Mouse (Mus musculus) lung, embryonic 14.5 days (tissue): ENCODE data around the gene Zcchc24. TPM values are rescaled to one million over a fixed set of nuclear protein-coding genes. Genes with fewer than 3 reads are reported as not detected.
A peak's percentile ranks its signal among the peaks of the same experiment; 100 is the strongest.

Experiments
- ATAC-seq: fragments of 200-750 bp; cut with Nextera tagmentation; 2 replicates; pipeline ENCODE4 v1.8.0; 2017; ENCODE audit warnings: mild to moderate bottlenecking, moderate TSS enrichment, moderate library complexity; ENCODE audit not compliant: insufficient read depth
- DNase-seq: peaks from one replicate; pipeline ENCODE4 v3.0.0-alpha.2; 2015
- H3K27ac ChIP-seq: fragments of 300-500 bp; sonication (generic); 2 replicates; pipeline ENCODE4 v1.5.1; 2014; ENCODE audit warnings: low read depth, mild to moderate bottlenecking, moderate library complexity
- H3K27me3 ChIP-seq: fragments of 300-500 bp; sonication (generic); 2 replicates; pipeline ENCODE4 v1.6.1; 2014; ENCODE audit warnings: low read length, control low read depth; ENCODE audit not compliant: insufficient read depth
- H3K36me3 ChIP-seq: fragments of 300-500 bp; sonication (generic); 2 replicates; pipeline ENCODE4 v1.6.1; 2014; ENCODE audit warnings: control low read depth; ENCODE audit not compliant: insufficient read depth
- H3K4me1 ChIP-seq: fragments of 300-500 bp; sonication (generic); 2 replicates; pipeline ENCODE4 v1.6.1; 2014; ENCODE audit warnings: antibody characterized with exemption, control low read depth; ENCODE audit not compliant: insufficient read depth
- H3K4me2 ChIP-seq: fragments of 300-500 bp; sonication (generic); 2 replicates; pipeline ENCODE4 v1.6.1; 2014; ENCODE audit warnings: mild to moderate bottlenecking
- H3K4me3 ChIP-seq: fragments of 300-500 bp; sonication (generic); 2 replicates; pipeline ENCODE4 v1.5.1; 2014; ENCODE audit warnings: low read depth, low read length
- H3K9ac ChIP-seq: fragments of 300-500 bp; sonication (generic); 2 replicates; pipeline ENCODE4 v1.6.1; 2014
- H3K9me3 ChIP-seq: fragments of 300-500 bp; sonication (generic); 2 replicates; pipeline ENCODE4 v1.6.1; 2016; ENCODE audit warnings: low read depth, low read length, control low read depth
- CTCF ChIP-seq: IDR thresholded peaks from 2 replicates; pipeline ENCODE4 v1.5.1; 2016; ENCODE audit warnings: antibody characterized with exemption, low read depth
- WGBS: fragments of 180-500 bp; shearing (Covaris S2); extraction: QIAGEN DNeasy Blood & Tissue Kit; methylation state at CpG from one replicate; pipeline ENCODE4 v1.1.7; 2014; 5-methylcytosine and 5-hydroxymethylcytosine counted together
- polyA plus RNA-seq: library from polyadenylated mRNA; unstranded; fragments of >200 nt; fragmentation: Nextera tagmentation; extraction: Ambion mirVana; gene quantifications from 2 replicates; pipeline ENCODE4 v1.2.1, GENCODE M21; 2014

Gene Zcchc24
- polyA plus RNA-seq, 1 experiment from 2014 or later, result 29.8 TPM

DNA sequence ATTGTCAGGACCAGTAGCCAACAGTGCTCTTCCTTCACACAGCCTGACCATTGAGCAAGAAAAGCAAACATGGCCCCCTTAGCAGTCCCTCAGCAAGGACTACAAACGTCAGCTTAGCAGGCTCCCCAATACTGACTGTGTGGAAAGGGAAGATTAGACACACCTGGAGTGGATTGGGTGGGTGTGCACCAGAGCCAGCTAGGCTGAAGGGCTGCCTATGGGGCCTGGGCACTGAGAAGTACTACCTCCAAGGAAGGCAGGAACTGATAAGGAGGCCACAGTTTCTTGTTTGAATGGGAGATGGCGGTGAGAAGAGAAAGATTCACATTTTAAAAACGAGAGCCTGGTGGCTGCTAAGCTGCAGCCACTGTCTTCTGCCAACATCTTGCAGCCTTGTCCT, 101.3 kb downstream of the Zcchc24 start:
- no peak overlapping the region for H3K9ac ChIP-seq
- no peaks in the 10 kb centered on the region for H3K4me1 ChIP-seq
- TF ChIP-seq CTCF, result no peak
- no peak overlapping the region for H3K27ac ChIP-seq
- ATAC-seq, result no peak
- 52% methylated on average over 3 of the region's 3 CpGs for WGBS
- peaks cover 41% of the 10 kb centered on the region for H3K36me3 ChIP-seq
- H3K27me3 ChIP-seq, result no peaks in the 10 kb centered on the region
- no peak overlapping the region for H3K4me3 ChIP-seq
- H3K9me3 ChIP-seq, result no peaks in the 10 kb centered on the region
- no peak for DNase-seq
- H3K4me2 ChIP-seq, result no peak overlapping the region

DNA sequence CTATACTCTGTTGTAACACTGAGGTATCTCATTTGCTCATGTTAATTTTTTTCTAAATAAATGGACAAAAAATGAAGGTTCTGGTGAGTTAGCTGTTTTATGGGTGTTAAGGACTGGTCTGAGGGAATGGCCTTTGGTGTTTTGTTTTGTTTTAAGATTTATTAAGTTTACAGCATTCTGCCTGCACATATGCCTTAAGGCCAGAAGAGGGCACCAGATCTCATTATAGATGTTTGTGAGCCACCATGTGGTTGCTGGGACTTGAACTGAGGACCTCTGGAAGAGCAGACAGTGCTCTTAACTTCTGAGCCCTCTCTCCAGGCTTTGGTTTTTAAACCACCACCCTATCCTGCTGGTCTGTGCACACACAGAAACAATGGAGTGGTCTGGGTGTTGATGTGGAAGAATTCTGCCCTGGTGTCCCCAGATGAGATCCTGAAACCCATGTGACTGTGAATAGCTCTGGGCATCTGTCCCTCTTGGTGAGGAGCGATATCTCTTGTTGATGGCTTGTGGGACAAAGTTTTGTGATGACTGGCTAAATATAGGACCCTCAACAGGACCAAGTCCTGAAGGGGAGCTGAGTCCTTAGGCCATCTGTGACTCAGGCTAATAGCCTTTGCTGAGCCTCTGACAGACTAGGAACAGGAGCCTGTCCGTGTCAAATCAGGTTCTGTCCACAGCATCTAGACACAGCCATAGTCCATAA, 102.0 kb downstream of the Zcchc24 start:
- TF ChIP-seq CTCF, result peak; percentile 65
- no peak overlapping the region for H3K4me3 ChIP-seq
- no peak overlapping the region for H3K27ac ChIP-seq
- no peaks in the 10 kb centered on the region for H3K27me3 ChIP-seq
- DNase-seq (peak; percentile 65), ATAC-seq (no peak)
- no peaks in the 10 kb centered on the region for H3K9me3 ChIP-seq
- H3K9ac ChIP-seq, result no peak overlapping the region
- peaks cover 49% of the 10 kb centered on the region for H3K36me3 ChIP-seq
- H3K4me1 ChIP-seq, result no peaks in the 10 kb centered on the region
- WGBS, result 86% methylated on average over 2 of the region's 2 CpGs
- no peak overlapping the region for H3K4me2 ChIP-seq

DNA sequence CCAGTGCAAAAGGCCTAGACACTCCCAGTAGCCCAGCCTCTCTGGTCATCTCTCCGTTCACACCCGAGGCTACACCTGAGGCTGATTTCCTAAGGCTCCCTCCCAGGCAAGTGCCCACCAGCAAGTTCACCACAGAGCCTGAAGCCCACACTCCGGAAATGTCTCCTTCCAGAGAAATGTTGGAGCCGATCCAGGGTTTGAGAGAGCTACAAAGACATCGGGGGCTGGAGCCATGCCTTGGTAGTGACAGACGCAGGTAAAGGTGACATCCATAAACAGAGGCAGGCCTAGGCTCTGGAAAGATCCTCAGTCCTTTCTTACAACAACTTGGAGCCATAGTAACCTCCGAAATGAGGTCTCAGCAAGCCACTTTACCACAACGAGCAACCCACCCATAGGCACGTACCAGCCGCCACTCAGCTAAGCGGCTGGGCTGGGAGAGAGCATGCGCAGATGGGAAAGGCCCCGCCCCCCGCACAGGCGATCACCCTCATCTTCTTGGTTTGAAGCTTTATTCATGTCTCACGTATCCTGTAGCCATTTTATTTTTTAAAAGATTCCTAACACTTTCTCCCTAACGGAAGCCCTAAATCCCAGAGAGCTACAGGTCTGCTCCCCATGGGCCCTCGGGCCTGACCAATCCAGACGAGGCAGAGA, 103.4 kb downstream of the Zcchc24 start:
- Histone ChIP-seq H3K4me2 (no peak overlapping the region), H3K9ac (no peak overlapping the region), H3K4me1 (no peaks in the 10 kb centered on the region), H3K4me3 (no peak overlapping the region), H3K36me3 (peaks cover 62% of the 10 kb centered on the region), H3K9me3 (no peaks in the 10 kb centered on the region), H3K27ac (no peak overlapping the region), H3K27me3 (no peaks in the 10 kb centered on the region)
- 74% methylated on average over 19 of the region's 19 CpGs for WGBS
- ATAC-seq (no peak), DNase-seq (no peak)
- TF ChIP-seq CTCF, result no peak

- 81% methylated on average over 7 of the region's 7 CpGs for WGBS
- H3K27me3 ChIP-seq, result no peaks in the 10 kb centered on the region
- no peak overlapping the region for H3K9ac ChIP-seq
- no peak overlapping the region for H3K4me3 ChIP-seq
- no peak overlapping the region for H3K4me2 ChIP-seq
- H3K4me1 ChIP-seq, result no peaks in the 10 kb centered on the region
- no peaks in the 10 kb centered on the region for H3K9me3 ChIP-seq
- ATAC-seq, result no peak
- DNase-seq, result no peak
- no peak overlapping the region for H3K27ac ChIP-seq
- no peak for TF ChIP-seq CTCF
- peaks cover 74% of the 10 kb centered on the region for H3K36me3 ChIP-seq
Observed at GRCm38 (mm10) chr14:25664310-25664695, 104.5 kb downstream of the Zcchc24 start.

GRCm38 (mm10) chr14:25663649-25664309, 105.1 kb downstream of the Zcchc24 start:
- Histone ChIP-seq H3K9ac (no peak overlapping the region), H3K27me3 (no peaks in the 10 kb centered on the region), H3K4me2 (no peak overlapping the region), H3K4me1 (no peaks in the 10 kb centered on the region), H3K9me3 (no peaks in the 10 kb centered on the region), H3K4me3 (no peak overlapping the region), H3K36me3 (peaks cover 76% of the 10 kb centered on the region), H3K27ac (no peak overlapping the region)
- 77% methylated on average over 7 of the region's 7 CpGs for WGBS
- no peak for ATAC-seq
- no peak for DNase-seq
- TF ChIP-seq CTCF, result no peak

Other genes starting within 250 kb of the Zcchc24 start
- gene Ppif, start 74.9 kb downstream of the Zcchc24 start, polyA plus RNA-seq, result 29.2 and 30.4 TPM in 2 replicates
- 19.4 and 23.7 TPM in 2 replicates for gene Anxa11, start 73.1 kb upstream of the Zcchc24 start, polyA plus RNA-seq
- 0.53 and 1.4 TPM in 2 replicates for gene Plac9a, start 134.1 kb upstream of the Zcchc24 start, polyA plus RNA-seq
- 1.6 and 4.5 TPM in 2 replicates for gene Tmem254a, start 158.6 kb upstream of the Zcchc24 start, polyA plus RNA-seq
- gene Cphx1, start 169.3 kb upstream of the Zcchc24 start, polyA plus RNA-seq, result not detected in 2 replicates
- gene Duxbl1, start 209.5 kb upstream of the Zcchc24 start, polyA plus RNA-seq, result 0.68 and 2.0 TPM in 2 replicates